Mouse (Mus musculus): ENCODE measurements around the gene Dkkl1.

- TF ChIP-seq CTCF (conservative IDR thresholded peaks at IDR 0.05; ENCODE audit: low read length) (no peak), POU5F1 (IDR thresholded peaks at IDR 0.05; ENCODE audit: borderline replicate concordance, low read length) (no peak)
These were observed 36.0 kb downstream of the Dkkl1 start for GRCm38 (mm10) chr7:45175929-45176328.
